Mouse (Mus musculus): ENCODE data around the gene Psma4.

Psma4 gene

GRCm38 (mm10) chr9:54990362-54990761 lies 39.8 kb downstream of the Psma4 start:
- no peak for DNase-seq (ENCODE audit: low read depth)

DNA sequence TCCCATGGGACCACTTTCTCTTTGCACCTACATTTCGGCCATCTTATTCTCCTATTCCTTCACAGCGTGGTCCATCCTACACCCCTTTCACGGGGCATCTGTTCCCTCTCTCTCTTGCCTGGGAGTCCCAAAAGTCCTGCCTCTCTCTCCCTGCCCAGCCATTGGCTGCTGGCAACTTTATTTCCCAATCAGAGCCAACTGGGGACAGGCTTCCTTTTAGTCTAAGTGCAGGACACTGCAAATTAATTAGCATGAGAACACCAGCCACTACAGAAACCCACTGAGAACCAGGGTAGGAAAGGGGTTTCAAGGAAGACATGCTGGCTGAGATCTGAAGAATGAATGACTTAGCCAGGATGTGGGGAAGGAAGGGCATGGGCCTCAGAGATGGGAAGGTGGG lies 43.8 kb downstream of the Psma4 start:
- no peak for DNase-seq (ENCODE audit: low read depth)

- DNase-seq (ENCODE audit: low read depth), result no peak
Observed at GRCm38 (mm10) chr9:54995645-54996044, 45.1 kb downstream of the Psma4 start.

GRCm38 (mm10) chr9:55003609-55004008 lies 53.0 kb downstream of the Psma4 start:
- DNase-seq (ENCODE audit: low read depth), result no peak

Data from fibroblast of lung, adult 2 months (primary cell).